Mouse (Mus musculus): Measurements from ENCODE around the gene Ostm1.

GRCm38 (mm10) chr10:42637183-42637788 is 53.7 kb downstream of the Ostm1 start:
- TF ChIP-seq POLR2A (IDR thresholded peaks at IDR 0.05; ENCODE audit: low read depth, low read length) (no peak), CTCF (IDR thresholded peaks at IDR 0.05; ENCODE audit: borderline replicate concordance, insufficient read depth, low read length) (no peak)

Data from embryonic fibroblast, embryonic 13.5 days (primary cell).